Mouse (Mus musculus) kidney, adult 2 months (tissue): Measurements from ENCODE around the gene Spata21. TPM values are rescaled to one million over a fixed set of nuclear protein-coding genes. Genes with fewer than 3 reads are reported as not detected.
A peak's percentile ranks its signal among the peaks of the same experiment; 100 is the strongest.

Source experiments
- DNase-seq: peaks from one replicate; pipeline ENCODE4 v3.0.0; 2021
- H3K27ac ChIP-seq: fragments of 200-500 bp; 2 replicates; pipeline ENCODE4 v1.5.1; 2012; ENCODE audit warnings: low read depth, low read length, control low read depth, inconsistent platforms; ENCODE audit not compliant: insufficient read depth
- H3K27me3 ChIP-seq: fragments of 200-500 bp; replicated peaks from 2 replicates; pipeline ENCODE4 v1.6.1; 2012; ENCODE audit warnings: mild to moderate bottlenecking, moderate library complexity, low read length, inconsistent platforms; ENCODE audit not compliant: control insufficient read depth, insufficient read depth
- H3K36me3 ChIP-seq: fragments of 200-500 bp; 2 replicates; pipeline ENCODE4 v1.6.1; 2012; ENCODE audit warnings: mild to moderate bottlenecking, moderate library complexity, low read length, inconsistent platforms; ENCODE audit not compliant: control insufficient read depth, insufficient read depth
- H3K4me1 ChIP-seq: fragments of 200-500 bp; 2 replicates; pipeline ENCODE4 v1.6.1; 2011; ENCODE audit warnings: low read length; ENCODE audit not compliant: control insufficient read depth, insufficient read depth
- H3K4me3 ChIP-seq: fragments of 200-500 bp; 2 replicates; pipeline ENCODE4 v1.5.1; 2011; ENCODE audit warnings: mild to moderate bottlenecking, low read depth, low read length, control low read depth; ENCODE audit not compliant: insufficient read depth
- CTCF ChIP-seq: fragments of 200-500 bp; conservative IDR thresholded peaks from 2 replicates; pipeline ENCODE4 v1.5.1; 2011; ENCODE audit warnings: low read depth, mild to moderate bottlenecking, control low read depth, low read length, moderate library complexity, mixed read lengths; ENCODE audit not compliant: insufficient read depth, insufficient read length
- POLR2A ChIP-seq: fragments of 200-500 bp; IDR thresholded peaks from one replicate; pipeline ENCODE4 v1.6.1; 2011; ENCODE audit warnings: low read depth, low read length, control low read depth
- WGBS: fragments of 180-500 bp; shearing (Covaris S2); methylation state at CpG from one replicate; pipeline ENCODE4 v1.1.7; 2018; 5-methylcytosine and 5-hydroxymethylcytosine counted together
- polyA plus RNA-seq: library from polyadenylated mRNA; depleted of rRNA; stranded (reverse); fragments of >200 nt; gene quantifications from 2 replicates; pipeline ENCODE4 v1.2.3, GENCODE M21; 2012; rRNA removed

Spata21 gene
- 0.03 and 0.26 TPM in 2 replicates for polyA plus RNA-seq

- 86% methylated on average over 6 of the region's 6 CpGs for WGBS
- no peaks in the 10 kb centered on the region; the same call in 1 of the 2 replicates for H3K4me1 ChIP-seq
- no peak for TF ChIP-seq CTCF
- no peak for TF ChIP-seq POLR2A
- no peak within 1 kb of the TSS for H3K27ac ChIP-seq
- no peak within 1 kb of the TSS for H3K4me3 ChIP-seq
- H3K36me3 ChIP-seq, result no peaks in the 10 kb centered on the region
- DNase-seq, result no peak
- no peaks in the 10 kb centered on the region for H3K27me3 ChIP-seq
Observed at GRCm38 (mm10) chr4:141088033-141088432, at the start of gene Spata21. TSS of gene Spata21 (plus strand) at chr4:141088333.

DNA sequence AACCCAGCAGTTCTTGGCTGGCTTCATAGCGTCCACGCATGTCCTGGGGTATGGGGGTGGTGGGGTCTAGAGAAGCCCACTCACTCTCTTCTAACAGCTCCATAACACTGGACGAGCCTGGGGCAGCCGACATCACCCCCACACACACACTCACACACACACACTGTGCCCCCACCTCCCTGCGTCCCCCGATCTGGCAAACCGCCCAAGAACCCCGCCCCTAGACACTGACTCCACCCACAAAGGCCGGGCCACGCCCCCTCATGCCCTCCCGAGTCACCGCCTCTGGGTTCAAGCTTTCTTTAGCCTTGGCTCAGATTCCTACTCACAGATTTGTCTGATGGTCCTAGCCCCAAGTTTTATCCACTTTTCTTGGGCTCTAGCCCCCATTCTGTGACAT, 47.0 kb upstream of the Spata21 start:
- WGBS, result 56% methylated on average over 12 of the region's 12 CpGs
- DNase-seq, result no peak
- no peak for TF ChIP-seq POLR2A
- TF ChIP-seq CTCF, result no peak
- Histone ChIP-seq H3K36me3 (peaks cover 2% of the 10 kb centered on the region; the same call in 1 of the 2 replicates), H3K27ac (no peak overlapping the region), H3K4me3 (no peak overlapping the region), H3K27me3 (no peaks in the 10 kb centered on the region), H3K4me1 (no peaks in the 10 kb centered on the region)

DNA sequence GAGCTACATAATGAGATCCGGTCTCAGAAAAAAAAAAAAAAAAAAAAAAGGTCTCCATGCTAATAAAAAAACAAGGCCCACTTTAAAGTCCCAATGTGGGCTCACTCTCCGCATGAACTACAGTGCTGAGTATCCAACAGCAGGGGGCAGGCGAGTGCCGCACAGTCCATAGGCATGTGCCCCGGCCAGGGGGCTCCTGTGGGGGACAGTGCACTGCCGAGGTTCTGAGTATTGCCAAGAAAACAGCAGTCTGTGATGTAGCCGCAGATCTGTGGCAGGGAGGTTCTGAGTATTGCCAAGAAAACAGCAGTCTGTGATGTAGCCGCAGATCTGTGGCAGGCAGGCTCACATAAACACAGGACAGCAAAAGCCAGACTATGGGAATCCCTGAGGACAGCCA, 43.3 kb upstream of the Spata21 start:
- DNase-seq, result peak; percentile 52
- Histone ChIP-seq H3K4me1 (0 out of 2 replicates have a peak, but pooled peaks cover 3% of the 10 kb centered on the region), H3K36me3 (no peaks in the 10 kb centered on the region), H3K27me3 (no peaks in the 10 kb centered on the region), H3K4me3 (no peak overlapping the region), H3K27ac (no peak overlapping the region)
- WGBS, result 17% methylated on average over 8 of the region's 8 CpGs
- TF ChIP-seq POLR2A (no peak), CTCF (peak; percentile 75)

DNA sequence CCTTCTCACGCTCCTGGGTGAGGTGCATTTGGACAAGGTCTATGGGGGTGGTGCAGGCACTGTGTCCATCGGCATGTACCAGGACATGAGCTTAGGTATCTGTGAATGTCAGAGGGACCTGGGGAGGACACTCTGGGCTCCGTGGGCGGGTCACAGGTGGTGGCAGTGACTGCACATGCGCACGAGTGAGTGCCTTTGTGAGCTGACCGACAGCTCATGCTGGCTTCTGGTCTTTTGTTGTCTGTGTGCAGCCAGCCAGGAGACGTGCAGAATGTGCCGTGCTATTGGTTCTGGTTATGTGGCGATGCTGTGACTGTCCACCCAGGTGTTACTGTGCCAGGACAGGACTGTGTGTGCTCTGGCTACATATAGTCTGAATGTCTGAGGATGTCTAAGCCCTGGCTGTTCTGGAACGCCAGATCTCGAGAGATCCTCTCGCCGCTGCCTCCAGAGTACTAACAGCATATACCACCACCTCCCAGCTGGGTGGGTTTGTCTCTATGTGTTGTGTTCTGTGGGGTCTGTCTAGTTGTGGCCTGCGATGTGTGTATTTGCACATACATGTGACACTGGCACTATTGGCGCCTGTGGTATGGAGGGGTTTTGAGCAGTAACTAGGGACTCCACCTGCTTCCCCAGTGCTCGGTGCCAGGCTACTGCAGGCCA, 39.2 kb upstream of the Spata21 start:
- Histone ChIP-seq H3K4me3 (no peak overlapping the region), H3K27me3 (no peaks in the 10 kb centered on the region), H3K36me3 (no peaks in the 10 kb centered on the region), H3K27ac (no peak overlapping the region), H3K4me1 (peaks cover 5% of the 10 kb centered on the region; the same call in 1 of the 2 replicates)
- no peak for DNase-seq
- TF ChIP-seq POLR2A (no peak), CTCF (no peak)
- WGBS, result 76% methylated on average over 17 of the region's 17 CpGs

DNA sequence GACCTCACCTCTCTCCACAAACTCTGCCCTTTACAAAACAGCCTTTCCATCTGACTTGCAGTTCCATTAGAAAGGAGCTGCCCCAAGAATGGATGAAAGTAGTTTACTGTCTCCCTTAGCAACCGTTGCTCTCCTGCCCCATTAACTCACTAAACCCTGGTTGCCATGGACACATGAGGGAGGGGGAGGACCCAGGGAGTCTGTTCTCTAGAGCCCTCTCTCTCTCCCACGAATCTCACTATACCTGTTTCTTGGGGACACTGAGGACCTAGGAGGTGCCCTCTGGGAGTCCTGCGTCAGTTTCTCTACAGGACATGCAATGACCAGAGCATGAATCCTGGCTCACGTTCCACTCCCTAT, 38.7 kb upstream of the Spata21 start:
- Histone ChIP-seq H3K4me1 (peaks cover 10% of the 10 kb centered on the region; the same call in 1 of the 2 replicates), H3K4me3 (no peak overlapping the region), H3K27ac (no peak overlapping the region), H3K36me3 (no peaks in the 10 kb centered on the region), H3K27me3 (no peaks in the 10 kb centered on the region)
- DNase-seq, result peak; percentile 62
- no peak for TF ChIP-seq CTCF
- no peak for TF ChIP-seq POLR2A
- 42% methylated on average over 4 of the region's 4 CpGs for WGBS

- H3K27me3 ChIP-seq, result no peaks in the 10 kb centered on the region
- no peaks in the 10 kb centered on the region for H3K36me3 ChIP-seq
- TF ChIP-seq POLR2A (no peak), CTCF (no peak)
- H3K27ac ChIP-seq, result peak overlapping the region; percentile 88
- H3K4me3 ChIP-seq, result peak overlapping the region; percentile 48
- H3K4me1 ChIP-seq, result peaks cover 7% of the 10 kb centered on the region; the same call in 1 of the 2 replicates
- WGBS, result 50% methylated on average over 12 of the region's 12 CpGs
- DNase-seq, result peak; percentile 59
Observed at GRCm38 (mm10) chr4:141052442-141052841, 35.7 kb upstream of the Spata21 start.

DNA sequence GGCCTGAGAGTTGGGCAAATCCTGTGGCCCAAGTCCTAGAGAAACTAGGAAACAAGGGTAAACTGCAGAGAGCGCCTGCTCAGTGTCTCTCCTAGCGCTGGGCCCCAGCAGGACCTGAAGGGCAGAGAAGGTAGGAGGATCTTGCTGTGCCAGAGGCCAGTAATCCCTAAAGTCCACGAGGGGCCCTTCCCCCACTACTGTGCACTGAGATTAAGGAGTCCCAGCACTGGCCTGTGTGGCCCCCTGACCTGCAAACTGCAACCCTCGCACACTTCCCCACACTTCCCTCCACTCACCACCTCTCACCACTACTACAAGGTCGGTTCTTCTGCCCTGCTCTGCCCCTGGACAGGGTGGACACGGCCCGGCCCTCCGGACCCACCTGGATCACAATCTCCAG, 35.0 kb upstream of the Spata21 start:
- no peaks in the 10 kb centered on the region for H3K27me3 ChIP-seq
- peaks cover 7% of the 10 kb centered on the region; the same call in 1 of the 2 replicates for H3K4me1 ChIP-seq
- TF ChIP-seq POLR2A, result no peak
- TF ChIP-seq CTCF, result no peak
- peak overlapping the region; percentile 48 for H3K4me3 ChIP-seq
- no peaks in the 10 kb centered on the region for H3K36me3 ChIP-seq
- WGBS, result 30% methylated on average over 8 of the region's 8 CpGs
- H3K27ac ChIP-seq, result peak overlapping the region; percentile 88
- DNase-seq, result peak; percentile 78
